Mouse (Mus musculus) natural killer cell, adult 2 months (primary cell): Measurements from ENCODE around the gene Ifi211.
A peak's percentile ranks its signal among the peaks of the same experiment; 100 is the strongest.
"Not testable (repeated sequence)": the region's sequence is repeated elsewhere in the genome, so short reads cannot be mapped to it uniquely, and the experiment has no call there.

Experiments
- DNase-seq, 2 experiments: peaks; one replicate each; pipeline ENCODE4 v3.0.0; 2022; ENCODE audit warnings: low spot score in 2 of 2

Ifi211 gene

DNA sequence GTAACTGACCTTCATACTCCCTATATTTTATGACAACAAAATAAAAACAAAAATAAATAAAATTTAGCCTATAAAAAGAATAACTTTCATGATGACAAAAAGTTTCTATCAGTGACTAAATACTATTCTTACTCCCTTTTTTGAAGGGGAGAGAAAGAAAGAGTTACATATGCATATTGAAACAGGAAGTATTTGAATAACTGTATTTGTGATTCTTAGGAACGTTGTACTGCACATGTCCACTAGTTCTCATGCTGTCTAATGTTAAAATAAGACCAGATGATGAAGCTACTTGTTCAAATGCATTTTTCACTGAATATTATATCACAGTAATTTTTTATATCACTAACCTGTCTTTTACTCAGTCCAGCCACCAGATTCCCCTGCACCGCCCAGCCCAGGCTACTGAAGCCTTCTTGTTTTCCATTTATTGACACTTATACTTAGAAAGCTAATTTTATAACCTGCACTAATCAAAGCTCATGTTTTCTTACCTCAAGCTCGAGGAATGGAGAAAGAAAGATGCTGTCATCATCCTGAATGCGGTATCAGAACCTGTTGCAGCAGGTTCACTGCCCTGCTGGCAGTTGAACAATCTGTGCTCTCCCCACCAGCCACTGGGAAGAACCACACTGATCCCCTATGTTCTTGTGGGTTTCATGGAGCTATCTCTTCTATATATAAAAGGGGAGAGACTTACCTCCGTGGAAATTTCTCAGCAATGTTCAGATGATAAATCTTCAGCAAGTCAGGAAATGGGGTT is 33.4 kb downstream of the Ifi211 start:
- DNase-seq: peak; percentile 7 to 10

DNA sequence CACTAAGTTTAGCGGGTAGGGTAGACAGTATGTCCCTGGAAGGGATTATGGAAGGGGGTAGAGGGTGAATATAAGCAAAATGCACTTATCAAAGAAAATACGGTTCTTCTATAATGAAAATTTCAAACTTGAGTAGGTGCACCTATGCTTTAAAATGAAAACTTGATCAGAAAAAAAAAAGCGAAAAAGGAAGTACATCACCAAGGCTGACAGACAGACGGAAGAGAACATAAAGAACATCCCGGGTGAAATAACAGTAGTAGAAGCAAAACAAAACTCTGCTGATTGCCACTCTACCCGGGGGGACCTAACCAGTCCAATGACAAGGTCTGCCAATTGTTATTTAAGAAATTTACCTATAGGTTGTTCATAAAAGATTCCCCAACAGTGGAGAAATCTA is 34.6 kb downstream of the Ifi211 start:
- DNase-seq: peak in 1 of 2 experiments; percentile 2

DNA sequence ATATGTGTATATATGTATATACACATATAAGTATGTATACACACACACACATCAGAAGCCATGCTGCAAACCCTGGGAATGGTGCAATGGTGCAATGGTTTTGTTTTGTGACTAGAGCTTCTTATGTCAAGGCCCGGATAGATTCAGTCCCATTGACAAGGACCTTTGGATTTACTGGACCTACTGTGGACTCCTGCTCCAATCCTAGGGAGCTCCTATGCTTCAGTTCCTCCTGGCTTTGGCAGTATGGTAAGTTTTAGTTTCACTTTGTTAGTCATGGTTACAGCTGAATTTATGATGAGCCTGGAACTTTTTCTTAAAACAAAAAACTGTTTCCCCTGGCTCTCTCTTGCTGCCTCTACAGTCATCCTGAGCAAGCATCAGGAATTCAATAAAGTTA is 35.7 kb downstream of the Ifi211 start:
- DNase-seq: not testable (repeated sequence)

DNA sequence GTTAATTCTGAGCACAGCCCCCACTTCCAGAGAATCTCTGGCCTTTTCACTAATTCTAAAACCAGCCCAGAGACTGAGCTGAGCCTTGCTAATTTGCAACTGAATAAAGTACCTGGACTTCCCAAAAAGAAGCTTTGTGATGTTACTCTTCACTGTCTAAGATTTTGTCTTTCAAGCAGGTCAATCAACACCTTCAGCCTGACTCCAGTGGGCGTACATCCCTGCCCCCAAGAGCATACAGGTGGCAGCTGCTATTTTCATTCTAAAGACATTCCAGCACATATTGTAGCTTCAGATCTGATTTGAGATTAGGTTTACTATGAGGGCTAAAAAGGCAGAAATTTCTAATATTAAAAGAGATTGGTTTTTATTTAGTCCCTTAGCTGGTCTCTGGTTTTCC is 44.3 kb downstream of the Ifi211 start:
- DNase-seq: not testable (repeated sequence)

DNA sequence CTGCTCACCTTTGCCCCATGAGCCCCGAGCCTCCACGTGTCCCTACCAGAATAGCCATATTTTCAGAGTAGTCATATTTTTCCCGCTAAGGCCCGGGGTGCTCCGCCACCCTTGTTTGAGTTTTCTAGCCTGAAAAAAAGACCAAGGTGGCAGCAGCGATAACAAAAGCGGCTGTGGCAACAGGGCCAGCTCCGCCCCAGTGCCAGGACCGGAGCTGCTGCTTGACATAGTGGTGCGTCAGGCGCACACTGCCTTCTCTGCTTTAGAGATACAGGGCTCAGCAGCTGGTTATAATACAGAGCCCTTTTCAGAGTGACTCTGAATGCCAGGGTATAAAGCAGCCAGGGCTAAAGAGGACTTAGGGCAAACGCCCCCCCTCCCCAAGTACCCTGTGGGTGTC is 46.3 kb downstream of the Ifi211 start:
- DNase-seq: no peak

DNA sequence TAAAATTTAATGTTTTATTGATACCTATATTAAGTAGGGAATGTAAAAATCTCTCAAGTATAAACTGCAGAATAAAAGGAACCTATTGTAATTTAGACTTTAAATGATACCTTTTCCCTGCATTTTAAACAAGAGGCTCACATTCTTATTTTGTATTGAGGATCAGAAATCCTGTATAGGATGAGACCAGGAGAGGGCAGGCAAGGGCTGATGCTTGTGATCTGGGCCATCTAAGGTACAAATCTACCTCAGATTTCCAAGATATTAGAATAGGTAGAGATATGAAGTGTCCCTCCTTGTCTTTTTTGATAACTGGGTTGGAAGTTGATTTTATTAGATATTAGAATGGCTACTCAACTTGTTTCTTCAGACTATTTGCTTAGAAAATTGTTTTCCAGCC is 59.1 kb downstream of the Ifi211 start:
- not testable (repeated sequence) for DNase-seq

DNA sequence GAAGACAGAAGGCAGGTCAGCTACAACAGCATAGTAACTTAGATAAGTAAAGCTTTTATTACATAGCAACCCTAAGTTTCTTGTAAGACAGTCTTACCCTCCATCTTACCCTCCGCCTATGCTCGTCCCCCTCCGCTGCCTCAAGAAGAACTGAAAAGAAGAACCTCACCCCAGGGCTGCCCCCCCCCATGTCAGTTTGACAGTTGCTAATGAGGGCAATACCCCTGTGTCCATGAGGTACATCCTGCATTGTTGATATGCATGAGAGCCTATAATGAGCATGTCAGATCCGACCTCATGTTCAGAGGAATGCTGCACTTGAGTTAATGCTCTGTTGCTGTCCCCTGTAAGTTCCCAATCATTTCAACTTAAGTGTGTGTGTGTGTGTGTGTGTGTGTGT is 60.0 kb downstream of the Ifi211 start:
- DNase-seq: peak in 1 of 2 experiments; percentile 59
